Mouse (Mus musculus) stomach, embryonic 16.5 days (tissue): Measurements from ENCODE around the gene 4933411K16Rik. TPM values are rescaled to one million over a fixed set of nuclear protein-coding genes. Genes with fewer than 3 reads are reported as not detected.

Experiments
- ATAC-seq: fragments of 200-750 bp; cut with Nextera tagmentation; 2 replicates; pipeline ENCODE4 v1.8.0; 2017; ENCODE audit warnings: moderate number of reproducible peaks, moderate TSS enrichment; ENCODE audit not compliant: insufficient read depth, low FRiP score
- H3K27ac ChIP-seq: fragments of 300-500 bp; sonication (generic); 2 replicates; pipeline ENCODE4 v1.5.1; 2014; ENCODE audit warnings: low read length
- H3K27me3 ChIP-seq: fragments of 300-500 bp; sonication (generic); 2 replicates; pipeline ENCODE4 v1.6.1; 2014; ENCODE audit warnings: low read length, control low read depth, mixed read lengths; ENCODE audit not compliant: control insufficient read depth, insufficient read depth
- H3K36me3 ChIP-seq: fragments of 300-500 bp; sonication (generic); 2 replicates; pipeline ENCODE4 v1.6.1; 2014; ENCODE audit warnings: low read length; ENCODE audit not compliant: control insufficient read depth, insufficient read depth
- H3K4me1 ChIP-seq: fragments of 300-500 bp; sonication (generic); 2 replicates; pipeline ENCODE4 v1.6.1; 2014; ENCODE audit warnings: low read length, control low read depth, mixed read lengths; ENCODE audit not compliant: control insufficient read depth, insufficient read depth
- H3K4me2 ChIP-seq: fragments of 300-500 bp; sonication (generic); 2 replicates; pipeline ENCODE4 v1.6.1; 2014; ENCODE audit warnings: low read depth, low read length, mixed read lengths
- H3K4me3 ChIP-seq: fragments of 300-500 bp; sonication (generic); replicated peaks from 2 replicates; pipeline ENCODE4 v1.5.1; 2014; ENCODE audit warnings: mild to moderate bottlenecking, low read length
- H3K9ac ChIP-seq: fragments of 300-500 bp; sonication (generic); 2 replicates; pipeline ENCODE4 v1.6.1; 2014; ENCODE audit warnings: low read length
- H3K9me3 ChIP-seq: fragments of 300-500 bp; sonication (generic); replicated peaks from 2 replicates; pipeline ENCODE4 v1.6.1; 2016; ENCODE audit warnings: low read length, control low read depth; ENCODE audit not compliant: control insufficient read depth
- WGBS: fragments of 180-500 bp; shearing (Covaris S2); extraction: QIAGEN DNeasy Blood & Tissue Kit; methylation state at CpG from one replicate; pipeline ENCODE4 v1.1.7; 2014; 5-methylcytosine and 5-hydroxymethylcytosine counted together
- polyA plus RNA-seq: library from polyadenylated mRNA; unstranded; fragments of >200 nt; fragmentation: Nextera tagmentation; extraction: Ambion mirVana; gene quantifications from 2 replicates; pipeline ENCODE4 v1.2.1, GENCODE M21; 2015

The 4933411K16Rik gene
- not detected in 2 replicates for polyA plus RNA-seq

GRCm38 (mm10) chr19:42051948-42052347 lies at the start of gene 4933411K16Rik:
Gene 4933411K16Rik, plus strand, starts transcription at chr19:42052248.
- 74% methylated on average over 4 of the region's 4 CpGs for WGBS

DNA sequence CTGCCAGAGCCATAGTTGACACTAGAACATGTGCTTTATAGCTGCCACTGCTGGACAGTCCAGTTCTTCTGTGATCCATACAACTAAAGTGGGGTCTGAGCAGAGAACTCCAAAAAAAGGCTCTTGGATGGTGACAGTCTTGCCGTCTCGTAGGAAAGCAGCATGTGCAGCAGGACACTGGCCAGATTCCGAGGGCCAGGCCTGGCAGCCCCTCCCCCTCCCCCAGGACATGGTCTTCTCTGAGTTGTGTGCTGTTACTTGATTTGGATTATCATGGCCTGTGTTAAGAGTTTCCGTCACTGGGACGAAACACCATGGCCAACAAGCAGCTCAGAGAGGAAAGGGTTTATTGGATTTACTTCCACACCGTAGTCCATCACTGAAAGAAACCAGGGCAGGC lies 47.8 kb upstream of the 4933411K16Rik start:
- H3K4me2 ChIP-seq = no peak overlapping the region
- H3K4me1 ChIP-seq = peaks cover 34% of the 10 kb centered on the region
- no peaks in the 10 kb centered on the region for H3K27me3 ChIP-seq
- H3K36me3 ChIP-seq = no peaks in the 10 kb centered on the region
- no peak overlapping the region for H3K27ac ChIP-seq
- no peak for ATAC-seq
- WGBS = 68% methylated on average over 6 of the region's 6 CpGs
- no peak overlapping the region for H3K9ac ChIP-seq
- H3K9me3 ChIP-seq = no peaks in the 10 kb centered on the region
- H3K4me3 ChIP-seq = no peak overlapping the region

More at GRCm38 (mm10) chr19:42051948-42052347, at the start of gene 4933411K16Rik:
- ATAC-seq = no peak
- Histone ChIP-seq H3K27ac (no peak within 1 kb of the TSS), H3K27me3 (no peaks in the 10 kb centered on the region), H3K36me3 (no peaks in the 10 kb centered on the region), H3K9me3 (no peaks in the 10 kb centered on the region), H3K9ac (no peak within 1 kb of the TSS), H3K4me1 (no peaks in the 10 kb centered on the region), H3K4me3 (no peak within 1 kb of the TSS), H3K4me2 (no peak within 1 kb of the TSS)

DNA sequence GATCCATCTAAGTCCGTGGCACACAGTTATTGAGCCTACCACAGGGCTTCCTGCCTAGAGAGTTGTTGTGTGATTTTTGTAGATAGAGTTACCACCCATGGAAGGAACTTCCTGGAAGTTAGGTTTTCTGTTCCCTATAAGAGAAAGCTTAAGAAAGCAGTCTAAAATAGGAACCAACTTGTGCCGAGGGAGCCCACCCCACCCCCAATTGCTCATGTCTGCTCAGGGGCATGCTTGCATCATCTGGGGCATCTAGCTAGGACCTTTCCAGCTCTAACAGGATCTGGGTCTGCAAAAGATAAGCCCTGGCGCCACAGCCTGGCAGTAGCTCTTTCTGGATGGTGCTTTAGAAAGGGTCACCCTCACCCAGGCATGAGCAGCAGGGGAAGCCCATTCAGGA lies 46.4 kb upstream of the 4933411K16Rik start:
- H3K4me2 ChIP-seq = no peak overlapping the region
- H3K9ac ChIP-seq = no peak overlapping the region
- no peak overlapping the region for H3K4me3 ChIP-seq
- no peaks in the 10 kb centered on the region for H3K27me3 ChIP-seq
- H3K4me1 ChIP-seq = peaks cover 23% of the 10 kb centered on the region
- H3K9me3 ChIP-seq = no peaks in the 10 kb centered on the region
- no peaks in the 10 kb centered on the region for H3K36me3 ChIP-seq
- H3K27ac ChIP-seq = no peak overlapping the region
- 62% methylated on average over 3 of the region's 3 CpGs for WGBS
- no peak for ATAC-seq

GRCm38 (mm10) chr19:42006568-42006967 lies 45.5 kb upstream of the 4933411K16Rik start:
- Histone ChIP-seq H3K36me3 (no peaks in the 10 kb centered on the region), H3K4me3 (no peak overlapping the region), H3K9me3 (no peaks in the 10 kb centered on the region), H3K9ac (no peak overlapping the region), H3K27ac (no peak overlapping the region), H3K4me1 (peaks cover 15% of the 10 kb centered on the region), H3K27me3 (no peaks in the 10 kb centered on the region), H3K4me2 (no peak overlapping the region)
- no peak for ATAC-seq
- 55% methylated on average over 8 of the region's 8 CpGs for WGBS

DNA sequence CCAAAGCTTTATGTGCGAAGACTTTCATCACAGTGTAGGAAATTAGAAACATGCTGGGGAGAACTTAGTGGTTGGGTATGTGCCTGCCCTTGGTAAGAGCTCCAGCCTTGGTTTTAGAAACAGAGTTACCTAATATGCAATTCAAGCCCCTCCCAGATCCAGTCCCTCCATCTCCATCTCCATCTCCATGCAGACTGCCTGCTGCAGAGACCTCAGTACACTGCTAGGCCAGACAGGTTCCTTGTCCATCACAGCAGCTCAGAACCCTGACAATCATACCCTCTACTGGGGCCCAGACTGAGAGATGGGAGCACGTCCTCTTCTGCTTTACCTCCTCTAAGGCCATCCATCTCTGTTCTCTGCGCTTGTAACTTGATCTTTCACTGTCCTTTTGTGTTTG lies 43.5 kb upstream of the 4933411K16Rik start:
- no peak overlapping the region for H3K9ac ChIP-seq
- H3K4me2 ChIP-seq = no peak overlapping the region
- no peak for ATAC-seq
- no peaks in the 10 kb centered on the region for H3K9me3 ChIP-seq
- H3K4me3 ChIP-seq = no peak overlapping the region
- no peaks in the 10 kb centered on the region for H3K36me3 ChIP-seq
- 57% methylated on average over 3 of the region's 3 CpGs for WGBS
- H3K27ac ChIP-seq = no peak overlapping the region
- no peaks in the 10 kb centered on the region for H3K27me3 ChIP-seq
- peaks cover 15% of the 10 kb centered on the region for H3K4me1 ChIP-seq

GRCm38 (mm10) chr19:42009067-42009466 lies 43.0 kb upstream of the 4933411K16Rik start:
- peaks cover 15% of the 10 kb centered on the region for H3K4me1 ChIP-seq
- no peak overlapping the region for H3K4me3 ChIP-seq
- H3K27me3 ChIP-seq = no peaks in the 10 kb centered on the region
- WGBS = 42% methylated on average over 7 of the region's 7 CpGs
- no peak for ATAC-seq
- H3K9ac ChIP-seq = no peak overlapping the region
- H3K4me2 ChIP-seq = no peak overlapping the region
- H3K36me3 ChIP-seq = no peaks in the 10 kb centered on the region
- no peak overlapping the region for H3K27ac ChIP-seq
- H3K9me3 ChIP-seq = no peaks in the 10 kb centered on the region

DNA sequence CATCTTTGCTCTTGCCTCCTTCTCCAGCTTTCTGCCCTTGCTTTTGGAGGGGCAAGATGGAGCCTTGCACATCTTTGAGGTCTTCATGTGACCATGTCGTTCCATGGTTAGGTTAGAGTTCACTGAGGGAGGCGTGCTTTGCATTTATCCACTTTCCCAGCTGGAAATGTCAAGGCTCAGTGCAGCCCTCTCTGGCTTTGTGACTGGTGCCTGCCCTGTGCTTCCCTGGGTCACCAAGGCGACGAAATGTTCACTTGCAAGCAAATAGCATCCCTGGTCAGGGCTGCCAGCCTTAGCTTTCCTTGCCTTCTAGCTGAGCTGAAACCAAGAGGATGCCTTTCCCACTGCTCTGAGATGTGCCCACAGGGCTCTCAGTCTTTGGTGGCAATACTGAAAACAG lies 41.6 kb upstream of the 4933411K16Rik start:
- H3K4me1 ChIP-seq = peaks cover 15% of the 10 kb centered on the region
- WGBS = 73% methylated on average over 4 of the region's 4 CpGs

GRCm38 (mm10) chr19:42011123-42011522 lies 40.9 kb upstream of the 4933411K16Rik start:
- H3K9me3 ChIP-seq = no peaks in the 10 kb centered on the region
- no peaks in the 10 kb centered on the region for H3K27me3 ChIP-seq
- H3K4me1 ChIP-seq = peaks cover 15% of the 10 kb centered on the region
- H3K9ac ChIP-seq = no peak overlapping the region
- WGBS = 85% methylated on average over 7 of the region's 7 CpGs
- peak; percentile 33; the same call in 1 of the 2 replicates for ATAC-seq
- peak overlapping the region; percentile 27; the same call in 1 of the 2 replicates for H3K27ac ChIP-seq
- no peak overlapping the region for H3K4me3 ChIP-seq
- H3K4me2 ChIP-seq = no peak overlapping the region
- H3K36me3 ChIP-seq = no peaks in the 10 kb centered on the region

More for the DNA sequence above, 41.6 kb upstream of the 4933411K16Rik start:
- Histone ChIP-seq H3K9me3 (no peaks in the 10 kb centered on the region), H3K4me3 (no peak overlapping the region), H3K27me3 (no peaks in the 10 kb centered on the region), H3K36me3 (no peaks in the 10 kb centered on the region), H3K4me2 (no peak overlapping the region), H3K9ac (no peak overlapping the region), H3K27ac (no peak overlapping the region)
- no peak for ATAC-seq

- WGBS = 82% methylated on average over 3 of the region's 3 CpGs
- peaks cover 25% of the 10 kb centered on the region for H3K4me1 ChIP-seq
- H3K4me2 ChIP-seq = no peak overlapping the region
- no peak overlapping the region for H3K9ac ChIP-seq
- H3K4me3 ChIP-seq = no peak overlapping the region
- no peaks in the 10 kb centered on the region for H3K36me3 ChIP-seq
- no peaks in the 10 kb centered on the region for H3K9me3 ChIP-seq
- ATAC-seq = no peak
- H3K27ac ChIP-seq = no peak overlapping the region
- no peaks in the 10 kb centered on the region for H3K27me3 ChIP-seq
Measured at GRCm38 (mm10) chr19:42014231-42014825, 37.7 kb upstream of the 4933411K16Rik start.
